Mouse (Mus musculus): Measurements from ENCODE around the gene Abtb2.

- TF ChIP-seq CTCF (IDR thresholded peaks at IDR 0.05; ENCODE audit: low read depth, low read length) (no peak), POLR2A (IDR thresholded peaks at IDR 0.05; ENCODE audit: extremely low read depth, insufficient read depth, low read length) (no peak)
These were observed 6.2 kb downstream of the Abtb2 start for GRCm38 (mm10) chr2:103572354-103572753.

All from liver, adult 2 months (tissue).